Mouse (Mus musculus) heart, adult 2 months (tissue): ENCODE results near the gene Unc93b1.

Experiments
- CTCF ChIP-seq: fragments of 200-600 bp; IDR thresholded peaks from 2 replicates; pipeline ENCODE4 v1.8.1; 2022; ENCODE audit warnings: antibody characterized with exemption, mild to moderate bottlenecking, moderate library complexity
- EP300 ChIP-seq: fragments of 200-500 bp; IDR thresholded peaks from 2 replicates; pipeline ENCODE4 v1.6.1; 2011; ENCODE audit warnings: low read depth, low read length, control low read depth; ENCODE audit not compliant: insufficient read depth
- POLR2A ChIP-seq: fragments of 200-500 bp; IDR thresholded peaks from 2 replicates; pipeline ENCODE4 v1.6.1; 2011; ENCODE audit warnings: mild to moderate bottlenecking, low read depth, low read length, control low read depth; ENCODE audit not compliant: insufficient read depth

GRCm38 (mm10) chr19:3924868-3925267, 10.1 kb upstream of the Unc93b1 start:
- no peak for TF ChIP-seq POLR2A
- TF ChIP-seq CTCF, result no peak
- TF ChIP-seq EP300, result no peak
